Mouse (Mus musculus) thymus, postnatal 14 days (tissue): ENCODE measurements around the gene Olfr525.

ENCODE experiments used
- DNase-seq: peaks from one replicate; pipeline ENCODE4 v3.0.0; 2021

The Olfr525 gene

GRCm38 (mm10) chr7:140320558-140320957 lies at the start of gene Olfr525:
TSS of gene Olfr525 (plus strand) at chr7:140320858.
- no peak for DNase-seq

- no peak for DNase-seq
Measured at GRCm38 (mm10) chr7:140295746-140296145, 24.9 kb upstream of the Olfr525 start.

GRCm38 (mm10) chr7:140296876-140297275 lies 23.8 kb upstream of the Olfr525 start:
- DNase-seq: no peak

- DNase-seq: no peak
Measured at GRCm38 (mm10) chr7:140299416-140299815, 21.2 kb upstream of the Olfr525 start.

- no peak for DNase-seq
Measured at GRCm38 (mm10) chr7:140319861-140320385, 735 bp upstream of the Olfr525 start.

GRCm38 (mm10) chr7:140321135-140321534 lies 477 bp downstream of the Olfr525 start:
- peak; percentile 38 for DNase-seq

- no peak for DNase-seq
Measured at GRCm38 (mm10) chr7:140329766-140330304, 9.2 kb downstream of the Olfr525 start.

GRCm38 (mm10) chr7:140333717-140334116 lies 13.1 kb downstream of the Olfr525 start, which contains the start of gene Olfr527:
TSS of gene Olfr527 (plus strand) at chr7:140334017.
- DNase-seq: no peak

GRCm38 (mm10) chr7:140361571-140361970 lies 40.9 kb downstream of the Olfr525 start, which contains the start of gene Olfr60:
TSS of gene Olfr60 (minus strand) at chr7:140361671.
- no peak for DNase-seq

GRCm38 (mm10) chr7:140374300-140374699 lies 53.6 kb downstream of the Olfr525 start:
- DNase-seq: peak; percentile 35

GRCm38 (mm10) chr7:140376231-140376630 lies 55.6 kb downstream of the Olfr525 start, which contains the start of gene Olfr530:
TSS of gene Olfr530 (minus strand) at chr7:140376331.
- DNase-seq: no peak

- DNase-seq: no peak
Measured at GRCm38 (mm10) chr7:140376911-140377310, 56.3 kb downstream of the Olfr525 start.
